Mouse (Mus musculus): Measurements from ENCODE around the gene Prg4. TPM values are rescaled to one million over a fixed set of nuclear protein-coding genes. Genes with fewer than 3 reads are reported as not detected.
A peak's percentile ranks its signal among the peaks of the same experiment; 100 is the strongest.

Prg4 gene
- total RNA-seq (2017): 0.56 TPM in 1 of 2 replicates, not detected in the other

DNA sequence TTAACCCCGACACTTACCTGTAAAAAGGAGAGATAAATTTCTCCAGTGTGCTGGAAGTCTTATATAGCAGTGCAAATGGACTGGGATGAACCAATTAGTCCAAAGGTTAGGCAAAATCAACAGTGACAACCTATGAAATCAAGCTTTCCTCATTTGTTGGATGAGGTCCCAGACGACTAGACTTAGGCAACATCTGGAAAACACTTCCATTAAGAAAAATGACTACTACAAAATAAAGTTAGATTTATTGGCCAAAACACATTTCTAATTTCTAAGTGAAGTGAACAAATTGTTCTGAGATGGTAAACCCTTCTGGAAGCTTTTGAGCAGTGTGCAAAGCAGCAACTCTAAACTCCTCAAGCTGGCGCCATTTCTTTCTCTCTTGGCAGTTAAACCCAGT is at the start of gene Prg4:
Prg4 (minus strand) TSS at position 34 of the 400 bp plus-strand sequence.
- no peak for ATAC-seq (replicated peaks in 1 of 2; ENCODE audit: insufficient read depth in 1 of 2, low FRiP score in 2 of 2, low TSS enrichment in 1 of 2, low read depth in 1 of 2, poor library complexity in 2 of 2, severe bottlenecking in 2 of 2)

GRCm38 (mm10) chr1:150513041-150513440 is 47.1 kb upstream of the Prg4 start:
- ATAC-seq (replicated peaks in 1 of 2; ENCODE audit: insufficient read depth in 1 of 2, low FRiP score in 2 of 2, low TSS enrichment in 1 of 2, low read depth in 1 of 2, poor library complexity in 2 of 2, severe bottlenecking in 2 of 2): no peak

DNA sequence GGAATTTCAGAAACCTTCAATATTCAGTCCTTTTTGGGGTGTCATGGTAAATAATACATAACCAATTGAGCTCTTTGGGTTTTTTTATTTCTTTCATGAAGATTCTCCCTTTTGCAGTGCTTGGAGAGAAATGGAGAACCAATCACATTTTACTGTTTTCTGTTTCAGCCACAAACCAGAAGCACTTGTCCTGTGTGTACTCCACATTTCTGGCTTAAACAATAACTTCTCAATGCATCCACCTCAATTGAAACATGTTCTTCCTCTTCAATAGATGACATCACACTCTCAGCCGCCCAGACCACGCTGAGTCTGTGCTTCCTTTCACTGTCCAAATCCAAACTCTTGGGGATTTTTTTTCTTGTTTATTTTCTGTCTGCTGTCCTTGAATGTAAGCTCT is 39.8 kb upstream of the Prg4 start:
- no peak for ATAC-seq (replicated peaks in 1 of 2; ENCODE audit: insufficient read depth in 1 of 2, low FRiP score in 2 of 2, low TSS enrichment in 1 of 2, low read depth in 1 of 2, poor library complexity in 2 of 2, severe bottlenecking in 2 of 2)

DNA sequence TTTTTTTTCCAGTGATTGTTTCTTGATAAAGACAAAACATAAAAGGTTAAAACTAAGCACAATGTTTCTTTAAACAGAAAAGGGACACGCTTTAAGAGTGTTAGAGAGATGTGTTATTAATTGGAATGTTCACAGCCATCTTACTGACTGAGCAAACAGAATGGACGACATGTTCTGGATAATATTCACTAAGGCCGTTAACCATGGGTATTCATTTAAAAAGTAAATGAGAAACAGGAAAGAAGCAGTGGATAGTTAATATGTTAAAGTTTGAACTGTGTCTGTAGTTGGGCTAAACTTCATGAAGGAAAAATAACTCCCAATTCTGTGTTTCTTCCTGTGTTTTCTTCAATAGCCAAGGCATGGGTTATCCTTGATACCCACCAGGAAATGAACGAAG is 37.4 kb upstream of the Prg4 start:
- ATAC-seq (replicated peaks in 1 of 2; ENCODE audit: insufficient read depth in 1 of 2, low FRiP score in 2 of 2, low TSS enrichment in 1 of 2, low read depth in 1 of 2, poor library complexity in 2 of 2, severe bottlenecking in 2 of 2): no peak

- ATAC-seq (replicated peaks in 1 of 2; ENCODE audit: insufficient read depth in 1 of 2, low FRiP score in 2 of 2, low TSS enrichment in 1 of 2, low read depth in 1 of 2, poor library complexity in 2 of 2, severe bottlenecking in 2 of 2): peak in 1 of 2 experiments; percentile 11; a peak in 1 of 4 replicates
These were observed 32.2 kb upstream of the Prg4 start for GRCm38 (mm10) chr1:150498177-150498576.

- ATAC-seq (replicated peaks in 1 of 2; ENCODE audit: insufficient read depth in 1 of 2, low FRiP score in 2 of 2, low TSS enrichment in 1 of 2, low read depth in 1 of 2, poor library complexity in 2 of 2, severe bottlenecking in 2 of 2): peak in 1 of 2 experiments; percentile 51; a peak in 1 of 4 replicates
These were observed 31.7 kb upstream of the Prg4 start for GRCm38 (mm10) chr1:150497690-150498089.

DNA sequence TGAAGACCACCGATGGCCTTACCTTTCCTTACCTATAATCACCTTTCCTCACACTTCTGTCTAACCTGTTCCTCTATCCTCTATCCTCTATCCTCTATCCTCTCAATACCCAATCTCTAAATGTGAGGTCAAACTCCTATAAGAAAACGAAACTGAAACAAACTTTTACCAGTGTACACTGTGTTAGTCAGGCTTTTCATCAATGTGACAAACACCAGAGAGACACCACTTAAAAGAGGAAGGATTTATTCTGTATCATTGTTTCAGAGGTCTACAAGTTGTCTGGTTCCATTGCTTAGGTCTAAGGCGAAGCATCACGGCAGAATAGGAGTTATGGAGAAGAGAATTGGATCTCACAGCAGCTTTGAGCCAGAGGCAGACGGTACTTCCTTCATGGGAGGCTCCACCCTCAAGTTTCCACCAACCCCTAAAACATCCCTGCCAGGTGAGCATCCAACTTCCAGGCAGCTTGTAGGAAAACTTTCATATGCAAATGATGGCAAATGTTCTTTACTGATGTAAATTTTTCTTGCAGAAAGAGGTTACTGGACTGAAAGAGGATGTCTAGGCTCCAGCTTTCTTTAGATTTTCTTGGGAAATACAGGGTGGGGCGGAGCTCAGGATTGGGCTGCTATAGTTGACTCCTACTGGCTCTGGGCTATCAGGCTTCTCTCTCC is 30.8 kb upstream of the Prg4 start:
- ATAC-seq (replicated peaks in 1 of 2; ENCODE audit: insufficient read depth in 1 of 2, low FRiP score in 2 of 2, low TSS enrichment in 1 of 2, low read depth in 1 of 2, poor library complexity in 2 of 2, severe bottlenecking in 2 of 2): peak; percentile 68 to 82

- no peak for ATAC-seq (replicated peaks in 1 of 2; ENCODE audit: insufficient read depth in 1 of 2, low FRiP score in 2 of 2, low TSS enrichment in 1 of 2, low read depth in 1 of 2, poor library complexity in 2 of 2, severe bottlenecking in 2 of 2)
These were observed 23.2 kb upstream of the Prg4 start for GRCm38 (mm10) chr1:150489148-150489547.

DNA sequence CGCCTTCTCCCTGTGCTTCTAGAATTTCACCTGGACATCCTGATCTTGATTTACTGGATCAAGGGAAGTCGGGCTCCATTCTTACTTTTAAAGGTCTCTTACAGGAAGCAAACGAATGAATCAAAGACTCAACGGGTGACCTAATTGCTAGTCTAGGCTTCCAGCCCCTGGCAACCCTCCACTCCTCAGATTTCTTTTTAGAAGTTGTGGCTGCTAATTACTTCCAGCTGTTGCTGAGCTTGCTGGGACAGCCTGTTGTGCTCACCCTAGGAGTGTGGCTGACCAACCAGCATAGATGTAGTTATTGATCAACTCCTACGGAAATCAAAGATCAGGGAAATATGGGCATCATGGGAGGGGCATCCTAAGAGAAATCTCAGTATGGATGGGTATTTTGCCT is 14.7 kb upstream of the Prg4 start:
- ATAC-seq (replicated peaks in 1 of 2; ENCODE audit: insufficient read depth in 1 of 2, low FRiP score in 2 of 2, low TSS enrichment in 1 of 2, low read depth in 1 of 2, poor library complexity in 2 of 2, severe bottlenecking in 2 of 2): no peak

DNA sequence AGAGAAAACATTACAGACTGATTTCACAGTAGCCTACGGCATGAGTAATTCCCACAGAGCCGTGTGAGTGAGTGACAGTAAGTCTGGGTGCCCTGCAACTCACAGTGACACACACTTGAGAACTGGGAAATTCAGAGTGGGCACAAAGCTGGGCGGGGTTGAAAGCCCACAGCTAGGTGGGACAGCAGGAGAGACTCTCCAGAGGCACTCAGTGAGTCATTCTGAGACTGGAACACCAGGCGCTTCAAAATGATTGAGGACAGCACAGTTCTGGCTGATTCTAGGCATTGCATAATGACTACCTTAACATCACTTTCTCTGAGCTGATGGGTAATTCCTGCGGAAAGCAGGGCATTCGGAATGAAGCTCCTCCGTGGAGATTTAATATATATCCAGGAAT is 6.6 kb upstream of the Prg4 start:
- ATAC-seq (replicated peaks in 1 of 2; ENCODE audit: insufficient read depth in 1 of 2, low FRiP score in 2 of 2, low TSS enrichment in 1 of 2, low read depth in 1 of 2, poor library complexity in 2 of 2, severe bottlenecking in 2 of 2): no peak

GRCm38 (mm10) chr1:150469992-150470391 is 4.0 kb upstream of the Prg4 start:
- peak; percentile 92 to 94 for ATAC-seq (replicated peaks in 1 of 2; ENCODE audit: insufficient read depth in 1 of 2, low FRiP score in 2 of 2, low TSS enrichment in 1 of 2, low read depth in 1 of 2, poor library complexity in 2 of 2, severe bottlenecking in 2 of 2)

GRCm38 (mm10) chr1:150465364-150465763 is 601 bp downstream of the Prg4 start:
- no peak for ATAC-seq (replicated peaks in 1 of 2; ENCODE audit: insufficient read depth in 1 of 2, low FRiP score in 2 of 2, low TSS enrichment in 1 of 2, low read depth in 1 of 2, poor library complexity in 2 of 2, severe bottlenecking in 2 of 2)

GRCm38 (mm10) chr1:150463691-150464090 is 2.3 kb downstream of the Prg4 start:
- ATAC-seq (replicated peaks in 1 of 2; ENCODE audit: insufficient read depth in 1 of 2, low FRiP score in 2 of 2, low TSS enrichment in 1 of 2, low read depth in 1 of 2, poor library complexity in 2 of 2, severe bottlenecking in 2 of 2): no peak

DNA sequence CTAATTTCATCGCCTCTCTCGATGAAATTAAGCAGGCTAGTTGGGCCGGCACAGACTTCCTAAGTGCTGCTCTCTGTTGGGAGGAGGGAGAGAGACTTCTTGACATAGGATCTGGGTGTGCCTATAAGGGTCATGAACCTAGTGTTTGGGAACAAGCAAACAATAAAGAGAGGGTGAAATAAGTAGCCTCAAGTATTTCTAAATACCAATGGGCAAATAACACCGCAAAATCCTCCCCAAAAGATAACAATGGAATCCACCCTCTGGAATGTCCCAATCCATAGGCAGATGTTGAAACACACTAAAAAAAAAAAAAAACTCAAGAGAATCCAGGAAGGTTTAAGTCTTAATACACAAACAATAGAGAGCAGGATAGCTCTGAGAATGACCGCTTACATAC is 2.9 kb downstream of the Prg4 start:
- no peak for ATAC-seq (replicated peaks in 1 of 2; ENCODE audit: insufficient read depth in 1 of 2, low FRiP score in 2 of 2, low TSS enrichment in 1 of 2, low read depth in 1 of 2, poor library complexity in 2 of 2, severe bottlenecking in 2 of 2)

DNA sequence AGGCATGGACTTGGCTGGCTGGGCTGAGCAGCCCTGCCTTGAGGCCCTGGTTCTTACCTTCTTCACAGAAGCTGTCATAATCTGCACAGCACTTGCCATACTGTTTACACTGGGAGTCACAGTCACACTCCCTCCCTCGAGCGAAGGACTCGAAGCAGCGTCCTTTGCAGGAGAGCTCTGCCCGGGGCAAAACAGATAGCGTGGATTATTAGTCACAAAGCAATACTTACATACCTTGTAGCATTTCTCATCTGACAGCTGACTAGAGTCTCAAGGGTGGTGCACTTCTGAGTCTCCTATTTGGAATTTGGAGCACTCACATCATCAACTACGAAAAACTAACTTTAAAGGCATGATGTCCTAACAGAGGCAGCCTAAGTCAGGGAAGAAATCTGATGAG is 5.4 kb downstream of the Prg4 start:
- ATAC-seq (replicated peaks in 1 of 2; ENCODE audit: insufficient read depth in 1 of 2, low FRiP score in 2 of 2, low TSS enrichment in 1 of 2, low read depth in 1 of 2, poor library complexity in 2 of 2, severe bottlenecking in 2 of 2): no peak

GRCm38 (mm10) chr1:150459599-150459998 is 6.4 kb downstream of the Prg4 start:
- no peak for ATAC-seq (replicated peaks in 1 of 2; ENCODE audit: insufficient read depth in 1 of 2, low FRiP score in 2 of 2, low TSS enrichment in 1 of 2, low read depth in 1 of 2, poor library complexity in 2 of 2, severe bottlenecking in 2 of 2)

DNA sequence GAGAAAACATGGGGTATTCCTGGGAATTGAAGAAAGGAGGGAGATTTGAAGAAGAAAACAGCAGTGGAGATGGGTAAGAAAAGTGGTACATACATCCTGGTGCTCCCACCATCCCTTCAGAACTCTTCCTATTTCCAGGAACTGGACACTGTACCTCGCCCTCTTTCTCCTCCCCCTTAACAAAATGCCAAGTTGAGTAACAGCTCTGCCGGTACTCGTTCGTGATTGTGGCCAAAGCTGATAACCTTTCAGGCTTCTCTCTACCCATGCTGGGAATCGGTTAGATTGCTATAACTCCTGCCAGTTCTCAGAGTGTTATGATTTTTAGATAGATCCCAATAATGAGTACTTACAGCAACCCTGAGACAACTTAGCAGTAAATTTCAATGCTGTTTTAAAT is 7.0 kb downstream of the Prg4 start:
- no peak for ATAC-seq (replicated peaks in 1 of 2; ENCODE audit: insufficient read depth in 1 of 2, low FRiP score in 2 of 2, low TSS enrichment in 1 of 2, low read depth in 1 of 2, poor library complexity in 2 of 2, severe bottlenecking in 2 of 2)

DNA sequence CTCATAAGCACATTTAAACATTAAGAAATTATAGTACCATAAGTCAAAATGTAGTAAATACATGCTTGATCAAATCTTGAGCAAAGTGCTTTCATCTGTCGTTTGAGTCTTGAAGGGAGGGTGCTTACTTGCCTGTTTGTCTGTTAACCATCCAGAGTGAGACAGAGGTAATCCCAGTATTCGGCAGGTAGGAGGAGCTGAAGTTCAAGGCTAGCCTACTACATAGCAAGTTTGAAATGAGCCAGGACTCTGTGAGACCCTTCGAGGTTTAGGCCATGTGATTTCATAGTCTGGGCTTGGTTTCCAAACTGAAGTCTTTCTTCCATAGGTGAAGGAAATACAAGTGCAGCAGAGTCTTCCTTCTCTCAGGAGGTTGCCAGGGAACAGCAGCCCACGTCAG is 24.2 kb downstream of the Prg4 start:
- no peak for ATAC-seq (replicated peaks in 1 of 2; ENCODE audit: insufficient read depth in 1 of 2, low FRiP score in 2 of 2, low TSS enrichment in 1 of 2, low read depth in 1 of 2, poor library complexity in 2 of 2, severe bottlenecking in 2 of 2)

DNA sequence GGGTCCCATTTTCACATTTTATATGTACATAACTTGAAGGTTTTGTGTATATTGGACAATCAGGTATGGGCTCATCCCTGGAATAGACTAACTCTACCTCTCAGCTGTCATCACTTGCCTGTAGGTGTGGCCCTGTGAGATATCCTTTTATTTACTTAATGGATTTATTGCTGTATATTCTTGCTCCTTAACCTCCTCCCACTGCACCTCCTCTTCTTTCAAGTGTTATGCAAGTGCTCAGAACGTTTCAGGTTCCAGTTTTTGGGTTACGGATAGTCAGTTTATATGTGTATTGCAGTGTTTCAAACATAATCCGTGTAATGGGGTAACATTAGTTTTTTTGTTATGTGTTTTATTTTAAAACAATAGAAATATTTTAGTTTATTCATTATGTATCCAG is 27.3 kb downstream of the Prg4 start:
- ATAC-seq (replicated peaks in 1 of 2; ENCODE audit: insufficient read depth in 1 of 2, low FRiP score in 2 of 2, low TSS enrichment in 1 of 2, low read depth in 1 of 2, poor library complexity in 2 of 2, severe bottlenecking in 2 of 2): no peak
